Mouse (Mus musculus) testis, adult 2 months (tissue): ENCODE measurements around the gene Nanos3. TPM values are rescaled to one million over a fixed set of nuclear protein-coding genes. Genes with fewer than 3 reads are reported as not detected.

Experiments used
- H3K27ac ChIP-seq: fragments of 200-500 bp; 2 replicates; pipeline ENCODE4 v1.5.1; 2012; ENCODE audit warnings: low read depth, low read length; ENCODE audit not compliant: control insufficient read depth, insufficient read depth
- H3K27me3 ChIP-seq: fragments of 200-500 bp; 2 replicates; pipeline ENCODE4 v1.6.1; 2012; ENCODE audit warnings: mild to moderate bottlenecking, low read length, moderate library complexity; ENCODE audit not compliant: control insufficient read depth, insufficient read depth
- H3K36me3 ChIP-seq: fragments of 200-500 bp; 2 replicates; pipeline ENCODE4 v1.6.1; 2012; ENCODE audit warnings: mild to moderate bottlenecking, low read length; ENCODE audit not compliant: control insufficient read depth, insufficient read depth
- H3K4me1 ChIP-seq: fragments of 200-500 bp; 2 replicates; pipeline ENCODE4 v1.6.1; 2012; ENCODE audit warnings: low read length; ENCODE audit not compliant: control insufficient read depth, insufficient read depth
- H3K4me3 ChIP-seq: fragments of 200-500 bp; 2 replicates; pipeline ENCODE4 v1.5.1; 2012; ENCODE audit warnings: low read depth, mild to moderate bottlenecking, low read length, moderate library complexity, mixed read lengths; ENCODE audit not compliant: control insufficient read depth
- CTCF ChIP-seq: fragments of 200-500 bp; IDR thresholded peaks from 2 replicates; pipeline ENCODE4 v1.5.1; 2012; ENCODE audit warnings: low read depth, mild to moderate bottlenecking, inconsistent platforms, low read length, moderate library complexity; ENCODE audit not compliant: control insufficient read depth, insufficient read depth, insufficient replicate concordance
- POLR2A ChIP-seq: fragments of 200-500 bp; IDR thresholded peaks from 2 replicates; pipeline ENCODE4 v1.6.1; 2012; ENCODE audit warnings: low read depth, mild to moderate bottlenecking, inconsistent platforms, low read length, moderate library complexity; ENCODE audit not compliant: control insufficient read depth
- polyA plus RNA-seq: library from polyadenylated mRNA; depleted of rRNA; stranded (reverse); fragments of >200 nt; gene quantifications from 2 replicates; pipeline ENCODE4 v1.2.3, GENCODE M21; 2012

Nanos3 gene
- polyA plus RNA-seq, 1 experiment, result 1.6 TPM

- no peaks in the 10 kb centered on the region for H3K36me3 ChIP-seq
- no peak overlapping the region for H3K27ac ChIP-seq
- H3K4me3 ChIP-seq, result no peak overlapping the region
- TF ChIP-seq CTCF, result no peak
- TF ChIP-seq POLR2A, result no peak
- H3K4me1 ChIP-seq, result peaks cover 21% of the 10 kb centered on the region
- no peaks in the 10 kb centered on the region for H3K27me3 ChIP-seq
Measured at GRCm38 (mm10) chr8:84205073-84205472, 20.1 kb upstream of the Nanos3 start.

DNA sequence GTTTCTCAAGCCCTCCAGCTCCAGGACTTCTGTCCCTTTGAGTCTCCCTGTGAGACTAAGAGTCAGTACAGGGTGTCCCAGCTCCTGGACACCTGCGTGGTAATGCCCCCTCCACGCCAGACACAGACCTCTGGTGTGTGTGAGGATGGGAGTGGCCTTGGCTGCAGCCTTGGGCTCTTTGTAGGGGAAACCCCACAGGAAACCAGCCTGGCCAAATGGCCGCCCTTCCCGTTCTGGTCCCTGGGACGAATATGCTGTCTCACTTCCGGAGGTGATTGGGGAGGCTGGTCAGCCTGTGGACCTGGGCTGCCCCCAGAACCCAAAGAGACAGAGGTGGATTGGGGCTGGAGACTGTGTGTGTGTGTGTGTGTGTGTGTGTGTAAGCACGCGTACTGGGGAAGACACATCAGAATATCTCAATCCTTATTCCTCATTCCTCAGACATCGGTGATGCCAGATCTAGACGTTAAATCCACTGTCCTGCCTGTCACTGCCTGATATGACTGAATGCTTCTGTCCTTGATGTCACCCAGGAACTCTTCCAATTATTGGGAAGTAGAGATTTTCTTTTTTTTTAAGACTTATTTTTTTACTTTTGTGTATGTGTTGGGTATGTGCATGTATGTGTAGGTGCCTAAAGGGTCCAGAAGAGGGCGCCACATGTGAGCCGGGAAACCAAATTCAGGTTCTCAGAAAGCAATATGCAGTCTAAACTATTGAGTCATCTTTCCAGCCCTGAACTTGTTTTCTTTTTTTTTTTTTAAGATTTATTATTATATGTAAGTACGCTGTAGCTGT, 19.2 kb upstream of the Nanos3 start:
- Histone ChIP-seq H3K27ac (peak overlapping the region; percentile 86), H3K36me3 (no peaks in the 10 kb centered on the region), H3K4me1 (peaks cover 25% of the 10 kb centered on the region), H3K4me3 (peak overlapping the region; percentile 56), H3K27me3 (no peaks in the 10 kb centered on the region)
- TF ChIP-seq CTCF (no peak), POLR2A (no peak; the same call in 1 of the 2 replicates)

DNA sequence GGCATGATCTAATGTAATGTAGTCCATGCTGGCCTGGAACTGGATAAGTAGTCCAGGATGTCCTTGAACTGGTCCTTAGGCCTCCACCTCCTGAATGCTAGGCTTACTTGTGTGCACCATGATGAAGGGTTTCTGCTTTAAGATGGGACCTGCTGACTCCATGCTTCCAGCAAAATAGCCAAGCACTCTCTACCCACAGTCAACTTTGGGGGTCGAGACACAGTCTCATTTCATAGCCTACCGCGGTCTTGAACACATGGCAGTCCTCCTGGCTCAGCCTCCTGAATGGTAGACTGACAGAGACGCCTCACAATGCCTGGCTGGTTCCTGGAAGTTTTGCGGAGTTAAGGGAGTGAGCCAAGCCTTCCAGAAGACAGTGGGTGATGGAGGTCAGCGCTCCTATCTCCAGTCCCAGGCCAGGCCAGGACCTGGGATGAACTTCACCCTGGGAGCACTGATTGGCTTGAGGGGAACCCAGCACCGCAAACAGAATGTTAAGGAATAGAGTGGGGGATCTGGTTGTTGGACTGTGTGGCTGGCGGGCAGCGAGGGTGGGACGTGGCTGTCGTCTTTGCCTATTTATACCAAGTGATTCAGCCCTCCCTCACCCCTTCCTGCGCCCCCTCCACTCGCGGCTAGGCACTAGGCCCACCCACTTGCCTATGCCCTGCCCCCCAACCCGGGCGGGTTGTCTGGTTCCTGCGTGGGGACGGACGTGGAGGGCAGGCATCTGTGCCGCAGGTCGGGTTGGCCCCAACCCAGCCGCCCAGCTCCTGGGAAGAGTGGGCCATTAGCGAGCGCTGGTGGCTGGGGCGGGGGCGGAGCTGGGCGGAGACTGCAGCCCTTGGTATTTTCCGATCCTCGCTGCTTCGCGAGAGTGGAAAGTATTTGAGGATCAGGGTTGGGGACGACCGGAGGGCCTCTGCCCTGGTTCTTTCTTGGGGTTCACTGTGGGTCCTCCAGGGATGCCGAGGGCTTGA, 18.2 kb upstream of the Nanos3 start:
- H3K36me3 ChIP-seq, result no peaks in the 10 kb centered on the region
- TF ChIP-seq CTCF (no peak), POLR2A (no peak)
- H3K4me1 ChIP-seq, result peaks cover 32% of the 10 kb centered on the region
- H3K27me3 ChIP-seq, result no peaks in the 10 kb centered on the region
- peak overlapping the region; percentile 56 for H3K4me3 ChIP-seq
- peak overlapping the region; percentile 84 for H3K27ac ChIP-seq

DNA sequence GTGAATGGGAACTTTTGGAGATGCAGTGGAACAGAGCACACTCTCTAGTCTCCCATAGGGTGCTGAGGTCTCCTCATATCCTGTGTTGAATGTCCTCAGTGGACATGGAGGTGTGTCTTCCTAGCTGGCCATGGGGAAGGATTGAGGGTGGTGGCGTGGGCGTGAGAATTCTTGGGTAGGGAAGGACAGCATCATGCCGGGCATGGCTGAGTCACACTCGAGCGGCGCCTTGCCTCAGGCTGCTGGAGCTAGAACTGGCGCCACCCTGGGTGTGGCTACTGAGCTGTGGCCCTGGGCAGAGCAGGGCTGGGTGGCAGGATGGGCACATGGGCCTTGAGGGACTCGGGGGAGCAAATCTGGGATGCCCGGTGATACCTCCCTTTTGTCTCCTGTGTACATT, 17.4 kb upstream of the Nanos3 start:
- peak overlapping the region; percentile 59 for H3K27ac ChIP-seq
- H3K4me1 ChIP-seq, result peaks cover 38% of the 10 kb centered on the region
- peak overlapping the region; percentile 28 for H3K4me3 ChIP-seq
- TF ChIP-seq POLR2A, result no peak
- no peak for TF ChIP-seq CTCF
- no peaks in the 10 kb centered on the region for H3K27me3 ChIP-seq
- H3K36me3 ChIP-seq, result no peaks in the 10 kb centered on the region

- H3K36me3 ChIP-seq, result no peaks in the 10 kb centered on the region
- peaks cover 43% of the 10 kb centered on the region for H3K4me1 ChIP-seq
- H3K4me3 ChIP-seq, result peak overlapping the region; percentile 79
- TF ChIP-seq CTCF (no peak), POLR2A (no peak)
- H3K27ac ChIP-seq, result peak overlapping the region; percentile 85
- no peaks in the 10 kb centered on the region for H3K27me3 ChIP-seq
Measured at GRCm38 (mm10) chr8:84201545-84202245, 16.7 kb upstream of the Nanos3 start.

DNA sequence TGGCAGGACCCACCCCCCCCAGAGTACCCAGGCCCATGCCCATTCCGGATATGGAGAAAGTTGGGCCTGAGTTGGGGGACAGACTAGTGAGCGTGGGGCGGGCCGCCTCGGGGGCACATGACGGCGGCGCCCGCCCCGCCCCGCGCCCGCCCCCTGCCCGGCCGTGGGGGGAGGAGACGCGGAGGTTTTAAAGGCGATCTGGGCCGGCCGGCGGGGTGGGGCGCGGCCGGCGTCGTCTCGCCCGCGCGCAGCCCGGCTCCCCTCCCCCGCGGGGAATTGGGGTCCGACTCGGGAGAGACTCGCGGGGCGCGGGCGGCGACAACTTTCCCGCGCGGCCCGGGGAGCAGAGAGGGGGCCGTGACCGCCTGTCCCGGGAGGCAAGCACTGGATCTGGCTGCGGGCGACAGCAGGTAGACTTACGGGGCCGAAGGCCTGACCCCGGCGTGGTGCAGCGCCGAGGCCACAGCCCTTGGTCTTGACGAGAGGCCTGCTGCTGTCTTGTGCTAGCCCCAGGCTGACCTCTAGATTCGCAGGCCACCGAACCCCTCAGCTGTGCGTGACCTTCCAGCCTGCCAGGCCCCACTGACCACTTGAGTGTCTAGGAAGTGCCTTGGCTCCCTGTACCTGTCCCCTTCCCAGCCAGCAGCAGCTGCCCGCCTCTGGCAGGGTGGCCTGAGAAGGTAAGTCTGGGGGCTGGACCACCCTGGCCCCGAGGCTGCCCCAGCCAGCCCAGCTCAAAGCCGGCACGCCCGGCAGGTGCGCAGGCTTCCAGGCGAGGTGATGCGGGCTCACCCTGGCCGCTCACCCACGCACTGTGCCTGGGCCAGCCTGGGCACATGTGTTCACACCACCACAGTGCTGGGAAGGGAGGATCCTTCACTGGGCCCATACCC, 15.9 kb upstream of the Nanos3 start:
- TF ChIP-seq CTCF (no peak), POLR2A (peak; percentile 27; the same call in 1 of the 2 replicates)
- peak overlapping the region; percentile 85 for H3K27ac ChIP-seq

More for the DNA sequence above, 15.9 kb upstream of the Nanos3 start:
- Histone ChIP-seq H3K36me3 (no peaks in the 10 kb centered on the region), H3K27me3 (no peaks in the 10 kb centered on the region), H3K4me1 (peaks cover 43% of the 10 kb centered on the region), H3K4me3 (peak overlapping the region; percentile 79)
